Mouse (Mus musculus) liver, embryonic 16.5 days (tissue): ENCODE measurements around the gene Fgfr3. TPM values are rescaled to one million over a fixed set of nuclear protein-coding genes. Genes with fewer than 3 reads are reported as not detected.
A peak's percentile ranks its signal among the peaks of the same experiment; 100 is the strongest.

Experiments
- ATAC-seq: fragments of 200-750 bp; cut with Nextera tagmentation; 2 replicates; pipeline ENCODE4 v1.8.0; 2017; ENCODE audit warnings: low read depth, mild to moderate bottlenecking, moderate number of reproducible peaks, moderate library complexity
- H3K27ac ChIP-seq: fragments of 300-500 bp; sonication (generic); 2 replicates; pipeline ENCODE4 v1.5.1; 2014; ENCODE audit warnings: mild to moderate bottlenecking, low read length
- H3K27me3 ChIP-seq: fragments of 300-500 bp; sonication (generic); 2 replicates; pipeline ENCODE4 v1.6.1; 2014; ENCODE audit warnings: low read depth, low read length, mixed read lengths; ENCODE audit not compliant: control insufficient read depth, insufficient read depth
- H3K36me3 ChIP-seq: fragments of 300-500 bp; sonication (generic); 2 replicates; pipeline ENCODE4 v1.6.1; 2014; ENCODE audit warnings: mild to moderate bottlenecking; ENCODE audit not compliant: control insufficient read depth, insufficient read depth
- H3K4me1 ChIP-seq: fragments of 300-500 bp; sonication (generic); 2 replicates; pipeline ENCODE4 v1.6.1; 2014; ENCODE audit warnings: low read depth, low read length, mixed read lengths; ENCODE audit not compliant: control insufficient read depth
- H3K4me2 ChIP-seq: fragments of 300-500 bp; sonication (generic); 2 replicates; pipeline ENCODE4 v1.6.1; 2014; ENCODE audit warnings: low read depth, low read length, mixed read lengths
- H3K4me3 ChIP-seq: fragments of 300-500 bp; sonication (generic); 2 replicates; pipeline ENCODE4 v1.5.1; 2014; ENCODE audit warnings: low read depth, mild to moderate bottlenecking, low read length
- H3K9ac ChIP-seq: fragments of 300-500 bp; sonication (generic); 2 replicates; pipeline ENCODE4 v1.6.1; 2014; ENCODE audit warnings: low read depth, low read length
- H3K9me3 ChIP-seq: fragments of 300-500 bp; sonication (generic); replicated peaks from 2 replicates; pipeline ENCODE4 v1.6.1; 2016; ENCODE audit warnings: low read length; ENCODE audit not compliant: control insufficient read depth
- WGBS: fragments of 180-500 bp; shearing (Covaris S2); extraction: QIAGEN DNeasy Blood & Tissue Kit; methylation state at CpG from one replicate; pipeline ENCODE4 v1.1.7; 2014; ENCODE audit not compliant: insufficient replicate concordance; 5-methylcytosine and 5-hydroxymethylcytosine counted together
- polyA plus RNA-seq: library from polyadenylated mRNA; unstranded; fragments of >200 nt; fragmentation: Nextera tagmentation; extraction: Ambion mirVana; gene quantifications from 2 replicates; pipeline ENCODE4 v1.2.1, GENCODE M21; 2015

The Fgfr3 gene
- polyA plus RNA-seq, 1 experiment from 2014 or later, result 3.4 TPM

DNA sequence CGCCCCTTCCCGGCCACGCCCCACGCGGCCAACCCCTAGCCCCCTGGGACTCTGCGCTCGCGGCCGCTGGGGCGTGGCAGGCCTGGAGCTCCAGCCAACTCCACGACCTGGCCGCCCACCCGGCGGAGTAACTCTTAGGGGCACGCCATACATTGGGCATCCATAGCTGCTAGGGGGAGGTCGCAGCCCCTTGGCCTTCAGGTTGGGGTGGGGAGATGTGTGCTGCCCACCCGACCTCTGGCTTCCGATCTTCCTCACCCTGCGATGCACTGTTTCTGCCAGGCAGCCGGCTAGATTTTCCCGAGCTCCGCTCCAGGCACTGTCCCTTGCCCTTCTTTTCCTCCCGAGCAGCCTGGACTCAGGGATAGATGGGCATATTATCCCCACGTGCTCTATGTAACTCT, 25.8 kb upstream of the Fgfr3 start:
- Histone ChIP-seq H3K4me1 (peaks cover 15% of the 10 kb centered on the region), H3K9ac (peak overlapping the region; percentile 52)

DNA sequence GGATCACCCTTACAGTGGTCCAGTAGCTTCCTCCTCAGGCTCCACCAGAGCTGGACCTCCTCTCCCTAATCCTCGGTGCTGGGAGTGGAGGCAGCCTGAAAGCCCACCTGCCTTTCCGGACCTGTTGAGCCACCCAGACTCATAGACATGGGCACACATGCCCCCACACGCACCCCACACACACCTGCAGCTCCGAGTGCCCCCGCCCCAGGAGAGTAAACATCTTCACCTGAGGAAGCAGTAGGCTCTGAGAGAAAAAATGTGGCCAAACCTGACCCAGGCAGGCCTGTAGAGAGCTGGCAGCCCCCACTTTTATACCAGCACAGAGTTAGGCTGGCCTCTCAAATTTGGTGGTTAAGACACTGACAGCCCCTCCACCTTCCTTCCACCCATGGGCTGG, 25.0 kb upstream of the Fgfr3 start:
- Histone ChIP-seq H3K4me2 (no peak overlapping the region), H3K4me3 (no peak overlapping the region), H3K4me1 (peaks cover 15% of the 10 kb centered on the region), H3K9ac (no peak overlapping the region), H3K27ac (no peak overlapping the region), H3K36me3 (no peaks in the 10 kb centered on the region), H3K9me3 (no peaks in the 10 kb centered on the region), H3K27me3 (peaks cover 36% of the 10 kb centered on the region)
- 48% methylated on average over 5 of the region's 5 CpGs for WGBS
- ATAC-seq, result no peak

More for the DNA sequence above, 25.8 kb upstream of the Fgfr3 start:
- 9% methylated on average over 24 of the region's 24 CpGs for WGBS
- H3K9me3 ChIP-seq, result no peaks in the 10 kb centered on the region
- peak; percentile 12; the same call in 1 of the 2 replicates for ATAC-seq
- H3K27me3 ChIP-seq, result peaks cover 36% of the 10 kb centered on the region
- H3K4me2 ChIP-seq, result peak overlapping the region; percentile 63
- peak overlapping the region; percentile 44 for H3K4me3 ChIP-seq
- H3K27ac ChIP-seq, result no peak overlapping the region
- H3K36me3 ChIP-seq, result no peaks in the 10 kb centered on the region

DNA sequence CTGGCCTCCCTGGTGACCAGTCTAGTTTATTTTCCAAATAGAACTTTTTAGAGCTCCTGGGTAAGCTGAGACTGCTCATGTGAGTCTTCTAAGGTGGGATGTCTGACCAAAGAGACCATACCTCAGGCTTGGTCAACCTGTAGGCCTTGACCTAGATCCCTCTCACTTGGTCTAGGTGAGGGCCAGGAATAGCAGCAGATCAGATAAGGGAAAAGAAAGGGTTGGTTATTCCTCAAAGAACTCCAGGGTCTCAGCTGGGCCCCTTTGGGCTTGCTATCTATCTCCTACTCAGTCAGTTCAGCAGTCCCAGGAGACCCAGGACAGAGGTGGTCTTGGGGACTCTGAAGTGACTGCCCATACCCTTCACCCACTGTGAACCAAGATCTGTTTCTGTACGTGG, 23.9 kb upstream of the Fgfr3 start:
- Histone ChIP-seq H3K9ac (no peak overlapping the region), H3K4me1 (peaks cover 13% of the 10 kb centered on the region), H3K36me3 (no peaks in the 10 kb centered on the region), H3K9me3 (no peaks in the 10 kb centered on the region), H3K4me3 (no peak overlapping the region), H3K4me2 (no peak overlapping the region), H3K27ac (no peak overlapping the region), H3K27me3 (peaks cover 31% of the 10 kb centered on the region)
- ATAC-seq, result no peak
- 50% methylated on average over 1 of the region's 1 CpGs for WGBS

DNA sequence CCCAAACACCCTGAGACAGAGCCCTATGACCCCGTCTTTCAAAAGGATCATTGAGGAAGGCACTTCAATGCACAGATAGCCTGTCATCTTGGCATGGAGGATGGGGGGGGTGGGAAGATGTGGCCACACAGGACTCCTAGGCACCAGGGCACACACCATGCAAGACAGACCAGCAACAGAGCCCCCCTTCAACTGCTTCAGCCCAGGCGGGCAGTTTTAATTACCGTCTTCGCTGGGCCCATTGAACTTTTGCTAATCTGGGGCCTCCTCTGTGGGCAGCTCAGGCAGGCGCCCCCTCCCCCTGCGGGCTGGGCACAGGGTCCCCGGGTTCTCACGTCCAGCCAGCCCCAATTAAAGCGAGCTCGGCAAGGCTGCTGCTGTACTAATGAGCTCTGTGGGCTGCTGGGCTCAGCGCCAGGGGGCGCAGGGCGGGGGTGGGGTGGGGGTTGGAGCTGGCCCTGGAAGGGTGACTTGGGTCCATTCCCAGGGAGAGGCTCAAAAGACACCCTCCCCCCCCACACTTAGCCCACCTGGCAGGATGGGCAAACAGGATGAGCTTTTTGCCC, 23.4 kb upstream of the Fgfr3 start:
- no peaks in the 10 kb centered on the region for H3K9me3 ChIP-seq
- ATAC-seq, result no peak
- no peak overlapping the region for H3K4me2 ChIP-seq
- H3K36me3 ChIP-seq, result no peaks in the 10 kb centered on the region
- peaks cover 12% of the 10 kb centered on the region for H3K4me1 ChIP-seq
- no peak overlapping the region for H3K9ac ChIP-seq
- H3K4me3 ChIP-seq, result no peak overlapping the region
- WGBS, result 49% methylated on average over 13 of the region's 13 CpGs
- no peak overlapping the region for H3K27ac ChIP-seq
- peaks cover 27% of the 10 kb centered on the region for H3K27me3 ChIP-seq

DNA sequence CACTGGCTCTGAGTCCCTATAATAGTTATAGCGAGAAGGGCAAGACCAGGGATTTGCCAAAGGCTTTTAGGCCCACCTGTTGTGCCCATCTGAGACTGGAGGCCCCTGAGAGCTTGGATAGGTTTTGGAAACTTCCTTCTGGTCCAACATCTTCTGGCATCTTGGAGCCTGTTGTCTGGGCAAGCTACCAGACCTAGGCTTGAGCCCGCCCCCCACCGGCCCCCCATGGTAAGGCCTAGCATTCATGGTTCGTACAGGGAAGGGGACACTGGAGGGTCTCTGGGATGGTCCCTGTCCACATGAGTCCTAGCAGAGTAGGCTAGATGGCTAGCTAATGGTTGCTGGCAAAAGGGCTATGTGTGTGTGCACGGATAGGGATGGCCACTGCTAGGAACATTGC, 22.8 kb upstream of the Fgfr3 start:
- H3K4me1 ChIP-seq, result peaks cover 12% of the 10 kb centered on the region
- H3K27ac ChIP-seq, result no peak overlapping the region
- no peak overlapping the region for H3K4me3 ChIP-seq
- H3K36me3 ChIP-seq, result no peaks in the 10 kb centered on the region
- H3K9me3 ChIP-seq, result no peaks in the 10 kb centered on the region
- peaks cover 24% of the 10 kb centered on the region for H3K27me3 ChIP-seq
- H3K9ac ChIP-seq, result no peak overlapping the region
- H3K4me2 ChIP-seq, result no peak overlapping the region
- ATAC-seq, result no peak
- WGBS, result 71% methylated on average over 5 of the region's 5 CpGs

DNA sequence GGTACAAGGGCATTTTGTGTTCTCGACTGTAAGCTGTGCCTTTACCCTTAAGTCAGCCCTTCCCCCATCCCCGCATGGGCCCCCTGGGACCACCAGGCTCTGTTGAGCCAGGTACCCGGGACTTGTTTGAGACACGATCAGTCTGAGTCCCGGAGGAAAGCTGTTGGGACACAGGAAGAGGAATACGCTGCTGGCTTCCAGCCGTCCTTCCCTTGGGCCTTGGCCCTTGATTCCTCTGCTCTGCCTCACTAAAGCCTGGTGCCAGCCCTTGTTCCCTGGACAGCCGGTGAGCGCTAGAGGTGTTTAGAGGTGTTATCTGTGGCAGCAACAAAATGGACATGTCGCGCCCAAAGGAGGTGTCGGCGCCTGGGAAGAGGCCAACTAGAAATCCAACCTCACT, 21.5 kb upstream of the Fgfr3 start:
- Histone ChIP-seq H3K27ac (no peak overlapping the region), H3K36me3 (no peaks in the 10 kb centered on the region), H3K27me3 (peaks cover 12% of the 10 kb centered on the region), H3K9ac (no peak overlapping the region), H3K4me1 (peaks cover 12% of the 10 kb centered on the region), H3K4me3 (no peak overlapping the region), H3K9me3 (no peaks in the 10 kb centered on the region), H3K4me2 (no peak overlapping the region)
- 46% methylated on average over 13 of the region's 13 CpGs for WGBS
- no peak for ATAC-seq

DNA sequence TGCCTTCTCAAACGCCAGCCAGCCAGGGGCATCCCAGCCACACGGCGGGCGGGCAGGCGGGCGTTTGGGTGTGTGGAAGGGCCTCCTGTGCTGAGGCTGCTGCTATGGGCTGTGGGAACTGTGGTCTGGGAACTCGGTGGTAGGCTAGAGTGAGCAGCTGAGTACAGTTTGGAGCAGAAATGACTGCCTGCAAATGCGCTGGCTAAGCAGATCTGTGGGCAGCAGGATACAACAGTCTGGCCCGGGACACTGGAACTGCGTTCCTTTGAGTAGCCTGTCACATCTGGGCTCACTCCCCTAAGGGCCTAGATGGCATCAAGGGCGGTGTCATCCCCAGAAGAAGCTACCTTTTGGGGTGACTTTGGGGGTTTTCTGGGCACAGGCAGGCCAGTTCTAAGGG, 19.6 kb upstream of the Fgfr3 start:
- ATAC-seq, result no peak
- no peaks in the 10 kb centered on the region for H3K36me3 ChIP-seq
- no peak overlapping the region for H3K4me2 ChIP-seq
- H3K9me3 ChIP-seq, result no peaks in the 10 kb centered on the region
- WGBS, result 69% methylated on average over 11 of the region's 11 CpGs
- H3K4me1 ChIP-seq, result peaks cover 5% of the 10 kb centered on the region
- H3K27ac ChIP-seq, result no peak overlapping the region
- no peak overlapping the region for H3K4me3 ChIP-seq
- H3K27me3 ChIP-seq, result no peaks in the 10 kb centered on the region
- no peak overlapping the region for H3K9ac ChIP-seq

DNA sequence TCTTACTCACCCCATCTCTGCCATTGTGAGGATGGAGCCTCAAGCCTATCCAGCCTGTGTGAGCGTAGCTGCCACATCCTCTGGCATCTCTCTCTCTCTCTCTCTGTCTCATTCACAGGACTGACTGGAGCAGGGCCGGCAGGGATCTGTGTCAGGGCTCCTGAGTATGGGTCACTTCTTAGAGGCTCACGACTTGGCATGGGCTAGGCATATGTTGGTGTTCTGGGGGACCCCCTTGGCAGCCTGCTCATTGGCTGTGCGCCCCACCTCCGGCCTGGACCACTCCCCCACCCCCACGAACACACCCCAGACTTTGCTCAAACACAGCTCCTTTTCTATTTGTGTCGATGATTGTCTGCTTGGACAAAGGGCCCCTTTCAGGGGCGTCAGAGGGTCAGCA, 17.5 kb upstream of the Fgfr3 start:
- Histone ChIP-seq H3K4me1 (peaks cover 5% of the 10 kb centered on the region), H3K4me3 (no peak overlapping the region), H3K9me3 (no peaks in the 10 kb centered on the region), H3K4me2 (no peak overlapping the region), H3K36me3 (no peaks in the 10 kb centered on the region), H3K9ac (no peak overlapping the region), H3K27ac (no peak overlapping the region), H3K27me3 (no peaks in the 10 kb centered on the region)
- 58% methylated on average over 8 of the region's 8 CpGs for WGBS
- ATAC-seq, result no peak

DNA sequence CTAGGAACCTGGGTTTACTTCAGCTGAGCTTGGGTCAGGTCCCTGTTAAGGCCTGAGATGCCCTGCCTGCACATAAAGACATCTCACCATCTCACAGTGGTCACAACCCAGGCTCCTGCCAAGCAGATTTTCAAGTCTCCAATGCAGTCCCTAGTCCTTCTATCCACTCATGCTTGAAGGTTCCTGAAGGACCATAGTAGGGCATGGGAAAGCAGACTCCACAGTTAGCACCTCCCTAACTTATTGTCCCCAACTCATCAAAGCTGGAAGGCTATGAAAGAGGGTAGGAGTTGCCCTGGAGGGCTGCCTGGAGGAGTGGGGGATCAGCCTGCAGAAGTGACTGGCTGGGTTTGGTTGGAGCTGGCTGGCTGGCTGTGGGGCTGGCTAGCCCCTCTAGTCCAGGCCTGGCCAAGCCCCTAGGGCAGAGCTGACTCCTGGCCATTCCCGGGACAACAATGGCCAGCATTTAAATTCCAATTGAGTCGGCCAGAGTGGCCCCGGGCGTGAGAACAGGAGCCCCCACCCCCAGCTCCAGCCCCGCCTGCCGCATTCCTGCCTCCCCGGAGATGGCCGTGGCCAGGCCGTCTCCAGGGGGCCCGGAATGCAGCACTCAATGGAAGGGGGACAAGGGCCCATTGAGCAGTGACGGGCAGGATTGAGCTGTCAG, 16.4 kb upstream of the Fgfr3 start:
- H3K9me3 ChIP-seq, result no peaks in the 10 kb centered on the region
- WGBS, result 47% methylated on average over 11 of the region's 11 CpGs
- no peak overlapping the region for H3K4me2 ChIP-seq
- H3K36me3 ChIP-seq, result no peaks in the 10 kb centered on the region
- peaks cover 3% of the 10 kb centered on the region for H3K4me1 ChIP-seq
- H3K4me3 ChIP-seq, result no peak overlapping the region
- H3K9ac ChIP-seq, result no peak overlapping the region
- no peak overlapping the region for H3K27ac ChIP-seq
- ATAC-seq, result no peak
- H3K27me3 ChIP-seq, result no peaks in the 10 kb centered on the region
